Mouse (Mus musculus): ENCODE results near the gene Chfr. TPM values are rescaled to one million over a fixed set of nuclear protein-coding genes. Genes with fewer than 3 reads are reported as not detected.
"Not testable (repeated sequence)": the region's sequence is repeated elsewhere in the genome, so short reads cannot be mapped to it uniquely, and the experiment has no call there.

Chfr gene
- total RNA-seq, 2 experiments from 2014 or later: 29.7 to 31.9 TPM

DNA sequence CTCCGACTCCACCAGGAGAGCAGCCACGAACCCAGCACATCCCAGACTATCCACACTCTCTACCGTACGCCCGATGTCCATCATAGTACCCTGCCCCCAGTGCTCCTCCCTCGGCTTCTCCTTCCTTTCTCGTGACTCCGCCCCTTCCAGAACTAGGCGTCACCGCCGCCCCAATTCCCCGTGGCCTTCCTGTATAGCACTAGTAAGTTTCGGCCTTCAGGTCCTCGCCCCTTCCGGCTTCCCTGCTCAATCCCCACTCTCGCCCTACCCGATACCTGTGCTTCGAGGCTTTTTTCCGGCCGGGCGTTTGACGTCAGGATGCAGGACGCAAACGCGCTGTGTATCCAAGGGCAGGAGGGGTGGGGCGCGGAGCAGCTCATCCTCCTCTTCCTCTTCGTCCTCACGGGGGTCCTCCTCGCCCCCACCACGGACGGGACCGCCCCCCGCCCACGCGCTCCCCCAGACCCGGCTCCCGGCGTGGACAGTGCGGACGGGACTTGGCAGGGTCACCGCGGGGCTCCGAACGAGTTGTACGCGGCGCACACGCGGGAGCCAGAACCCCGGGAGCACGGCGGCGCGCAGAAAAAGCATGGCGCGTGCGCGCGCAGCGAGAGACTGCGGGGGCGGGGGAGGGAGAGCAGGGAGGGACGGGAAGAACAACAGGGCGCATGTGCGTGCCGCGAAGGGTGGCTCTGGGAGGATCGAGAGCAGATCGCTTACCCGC, 27.9 kb upstream of the Chfr start, which contains the start of gene Gtpbp6:
Gene Gtpbp6, minus strand, starts transcription at position 617 of the 724 bp plus-strand sequence.
- peak; percentile 97 to 99 for DNase-seq

DNA sequence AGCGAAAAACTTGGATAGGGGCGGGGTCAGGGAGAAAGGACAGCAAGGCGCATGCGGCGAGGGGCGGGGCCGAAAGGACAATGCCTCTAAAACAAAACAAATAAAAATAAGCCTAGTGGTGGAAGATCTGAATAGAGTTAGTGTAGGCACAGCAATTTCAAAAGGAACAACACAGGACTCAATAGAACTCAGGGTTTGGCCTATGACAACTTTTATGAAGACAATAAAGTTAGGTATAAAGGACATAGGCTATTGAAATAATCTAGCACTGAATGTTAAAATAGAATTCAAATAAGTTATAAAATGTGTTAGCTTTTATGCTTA, 27.4 kb upstream of the Chfr start:
- DNase-seq: no peak

DNA sequence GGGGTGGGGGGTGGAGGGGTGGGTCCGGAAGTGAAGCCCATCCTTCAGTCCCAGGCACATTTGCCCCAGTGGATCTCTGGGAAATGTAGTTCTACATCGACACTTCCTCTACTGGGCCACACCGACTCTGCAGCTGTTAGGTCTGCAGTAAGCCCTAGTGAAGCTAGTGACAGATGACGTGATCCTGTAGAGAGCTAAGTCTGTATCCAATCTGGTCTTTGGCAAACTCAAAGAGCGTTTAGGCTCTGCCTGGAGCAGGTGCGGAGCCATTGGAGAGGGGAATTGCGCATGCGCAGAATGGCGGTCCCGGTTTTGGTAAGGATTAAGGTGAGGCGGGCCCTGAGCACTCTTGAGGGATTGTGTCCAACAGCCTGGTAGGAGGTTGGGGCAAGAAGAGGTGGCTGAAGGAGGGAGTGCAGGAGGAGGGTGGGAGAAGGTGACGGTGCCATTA, 25.6 kb upstream of the Chfr start, which contains the start of gene Zfp605:
Gene Zfp605, plus strand, starts transcription at position 102 of the 451 bp plus-strand sequence.
- peak; percentile 91 to 94 for DNase-seq

DNA sequence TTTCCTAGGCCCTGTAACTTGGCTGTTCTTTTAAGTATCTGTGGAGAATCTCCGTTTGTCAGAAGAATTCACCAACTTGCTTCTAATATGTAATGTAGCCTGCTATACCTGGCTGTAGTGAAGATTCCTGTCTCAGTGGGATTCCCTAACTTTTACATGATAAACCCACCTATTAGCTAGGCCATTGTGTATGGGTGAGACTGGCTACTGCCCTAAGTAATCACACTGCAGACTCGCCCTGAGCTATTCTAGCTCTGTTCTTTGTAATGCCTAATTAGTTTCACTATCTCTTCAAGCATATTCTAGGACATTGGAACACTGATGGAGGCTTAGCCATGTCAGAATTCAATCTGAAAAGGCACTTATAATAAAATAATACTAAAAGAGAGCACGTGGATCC, 13.3 kb upstream of the Chfr start:
- DNase-seq: not testable (repeated sequence)

DNA sequence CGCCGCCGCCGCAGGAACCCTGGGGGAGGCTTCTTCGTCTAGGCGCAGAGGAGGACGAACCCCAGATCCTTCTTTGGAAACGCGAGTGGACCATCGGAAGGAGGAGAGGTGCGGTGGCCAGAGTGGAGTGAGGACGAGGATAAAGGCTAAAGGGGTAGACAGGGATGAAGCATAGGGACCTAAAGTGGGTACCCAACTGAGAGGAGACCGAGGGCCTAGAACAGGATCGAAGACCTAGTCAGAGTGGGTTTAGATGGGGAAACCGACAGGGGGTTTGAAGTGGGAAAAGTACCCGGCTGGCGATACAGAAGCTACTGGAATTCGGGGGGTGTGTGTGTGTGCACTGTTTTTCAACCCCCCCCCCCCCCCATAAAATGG, 434 bp downstream of the Chfr start:
- DNase-seq: no peak

DNA sequence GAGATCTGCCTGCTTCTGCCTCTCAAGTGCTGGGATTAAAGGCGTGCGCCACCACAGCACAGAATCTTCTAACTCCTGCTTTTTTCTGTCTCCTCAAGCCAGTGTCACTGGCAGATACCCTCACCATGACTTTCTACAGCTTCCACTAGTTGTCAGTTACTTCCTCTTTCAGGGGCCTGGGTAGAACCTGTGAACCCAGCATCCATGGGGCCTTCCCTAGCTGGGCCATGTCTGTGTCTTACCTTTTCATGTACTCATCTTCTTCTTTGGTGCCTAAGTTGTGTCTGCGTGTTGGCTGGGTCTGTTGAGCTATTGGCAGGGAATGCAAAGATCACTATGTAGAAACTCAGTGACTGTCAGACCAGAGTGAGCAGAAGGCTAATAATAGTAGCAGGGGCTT, 2.2 kb downstream of the Chfr start:
- no peak for DNase-seq

DNA sequence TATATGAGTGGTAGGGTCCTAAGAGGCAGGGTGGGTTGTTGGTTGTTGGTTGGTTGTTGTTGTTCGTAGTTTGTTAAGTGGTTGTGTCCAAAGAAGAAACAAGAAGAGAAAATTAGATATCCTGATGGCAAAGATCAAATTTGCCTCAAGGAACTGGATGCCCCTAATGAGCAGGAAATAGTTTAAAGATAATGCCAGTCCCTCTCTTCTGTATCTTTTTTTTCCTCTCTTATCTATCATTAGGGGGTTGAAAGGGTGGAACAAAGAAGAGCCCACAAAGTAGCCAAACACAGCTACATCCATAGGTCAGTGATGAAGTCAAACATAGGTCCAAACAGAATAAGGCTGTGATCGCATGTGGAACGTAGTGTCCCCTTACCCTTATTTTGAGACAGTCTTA, 3.7 kb downstream of the Chfr start:
- no peak for DNase-seq

DNA sequence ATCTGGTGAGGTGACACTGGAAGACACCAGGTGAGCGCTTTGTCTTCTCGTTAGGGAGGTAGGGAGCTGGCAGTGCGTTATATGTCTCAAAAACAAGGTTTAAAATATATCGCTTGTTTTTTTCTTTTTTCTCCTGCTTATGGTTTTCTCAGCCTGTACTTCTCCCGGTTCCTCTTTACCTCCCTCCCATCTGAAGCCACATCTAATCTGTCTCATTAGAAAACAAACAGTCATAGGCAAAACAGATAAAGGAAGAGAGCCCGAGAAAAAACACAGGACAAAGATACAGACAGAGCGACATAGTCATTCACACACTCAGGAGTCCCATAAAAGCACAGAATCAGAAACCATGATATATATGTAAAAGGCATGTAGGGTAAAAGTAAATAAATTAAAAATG, 4.8 kb downstream of the Chfr start:
- DNase-seq: no peak

DNA sequence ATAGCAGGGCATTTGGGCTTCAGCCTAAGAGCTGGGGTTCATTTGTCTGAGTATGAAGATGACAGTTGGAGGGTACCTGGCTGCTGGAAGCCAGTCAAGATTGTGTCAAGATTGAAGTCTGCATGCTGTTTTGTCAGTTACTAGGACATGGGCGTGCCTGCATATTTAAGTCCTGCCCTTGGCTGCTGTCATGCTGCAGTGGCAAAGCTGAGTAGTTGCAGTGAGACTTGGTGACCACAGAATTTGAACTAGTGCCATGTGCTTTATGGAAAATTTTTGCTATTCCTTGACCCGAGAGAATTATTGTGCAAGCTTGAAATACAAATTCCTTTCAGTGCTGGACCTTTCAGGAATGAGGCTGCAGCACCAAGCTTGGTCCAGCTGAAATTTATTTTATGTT, 6.7 kb downstream of the Chfr start:
- peak; percentile 58 to 61 for DNase-seq

DNA sequence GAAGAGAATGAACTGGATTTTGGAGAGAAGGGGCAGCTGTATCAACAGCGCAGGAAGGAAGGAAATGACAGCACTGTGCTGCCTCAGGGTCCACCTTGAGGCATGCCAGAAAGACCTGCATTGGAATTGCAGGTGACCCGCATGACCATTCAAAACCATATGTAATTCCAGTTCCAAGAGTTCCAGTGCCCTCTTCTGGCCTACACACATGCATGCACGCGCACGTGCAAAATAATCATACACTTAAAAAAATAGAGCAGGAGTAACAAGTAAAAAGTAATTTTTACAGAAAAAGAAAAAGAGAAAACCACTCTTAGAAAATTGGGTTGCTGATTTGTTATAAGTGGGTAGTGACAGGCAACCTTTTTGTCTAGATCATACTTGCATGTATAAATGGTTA, 7.4 kb downstream of the Chfr start:
- peak; percentile 10 to 17 for DNase-seq

DNA sequence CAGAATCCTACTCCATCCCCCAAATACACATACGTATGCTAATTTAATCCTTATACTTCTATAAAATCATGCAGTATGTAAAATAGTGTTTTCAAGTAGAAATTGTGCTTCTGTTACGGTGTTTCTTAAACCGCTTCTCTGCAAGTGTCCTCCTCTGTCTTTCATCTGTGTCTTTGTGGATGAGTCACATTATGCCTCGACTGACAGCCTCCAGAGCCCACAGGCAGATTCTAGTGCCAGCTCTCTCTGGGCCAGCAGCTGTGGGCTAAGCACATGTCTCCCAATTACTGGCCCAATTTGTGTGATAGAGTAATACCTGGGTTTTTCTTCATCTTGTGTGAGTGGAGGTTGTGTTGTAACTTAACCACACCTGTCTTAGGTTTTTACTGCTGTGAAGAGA, 33.7 kb downstream of the Chfr start:
- no peak for DNase-seq

DNA sequence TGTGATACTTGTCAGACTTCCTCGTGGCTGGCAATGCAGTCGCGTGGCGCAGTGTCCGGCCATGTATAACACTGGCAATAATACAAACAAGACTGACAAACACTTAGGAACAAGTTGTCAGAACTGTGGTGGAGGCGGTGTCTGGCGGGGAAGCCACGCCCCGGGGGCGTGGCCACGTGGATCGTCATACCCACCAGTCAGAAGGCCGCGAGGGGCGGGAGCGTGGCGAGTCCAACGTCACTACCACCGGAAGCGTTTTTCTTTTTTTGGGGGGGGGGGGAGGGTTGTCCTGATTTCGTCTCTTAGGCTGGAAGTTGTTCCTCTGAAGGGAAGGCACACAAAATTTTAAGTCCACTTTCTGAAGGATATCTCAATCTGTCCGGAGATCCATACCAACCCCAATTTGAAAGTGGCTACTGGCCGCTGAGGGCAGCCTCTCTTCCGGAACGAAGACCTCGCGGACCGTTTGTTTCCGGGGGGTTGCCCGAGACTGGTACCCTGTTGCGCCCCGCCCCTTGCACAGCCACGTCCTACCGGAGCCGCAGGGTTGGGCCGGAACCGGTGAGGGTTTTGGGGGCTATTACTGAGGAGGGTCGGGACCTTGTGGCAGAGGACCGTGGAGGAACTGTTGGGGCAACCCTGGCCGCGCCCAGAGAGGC, 40.8 kb downstream of the Chfr start, which contains the start of gene Golga3:
Gene Golga3, plus strand, starts transcription at position 340 of the 659 bp plus-strand sequence.
- DNase-seq: peak; percentile 93 to 96

DNA sequence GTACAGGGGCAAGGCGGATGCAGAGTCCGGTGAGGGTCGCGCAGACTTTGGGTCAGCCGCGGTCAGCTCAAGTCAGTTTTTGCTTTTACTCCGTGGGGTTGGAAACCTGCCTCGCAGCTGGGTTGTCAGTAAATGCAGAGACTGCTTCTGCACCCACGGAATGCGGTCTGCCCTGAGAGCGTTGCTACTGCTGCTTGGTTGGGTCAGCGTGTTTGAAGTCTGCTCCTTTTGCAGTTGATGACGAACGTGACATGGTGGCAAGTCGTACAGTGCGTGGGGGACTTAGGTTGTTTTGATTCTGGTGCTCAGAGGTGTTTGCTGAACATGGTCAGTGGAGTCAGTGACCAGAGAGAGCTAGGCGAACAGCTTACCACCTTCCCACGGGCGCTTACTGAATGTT, 41.4 kb downstream of the Chfr start:
- DNase-seq: no peak

DNA sequence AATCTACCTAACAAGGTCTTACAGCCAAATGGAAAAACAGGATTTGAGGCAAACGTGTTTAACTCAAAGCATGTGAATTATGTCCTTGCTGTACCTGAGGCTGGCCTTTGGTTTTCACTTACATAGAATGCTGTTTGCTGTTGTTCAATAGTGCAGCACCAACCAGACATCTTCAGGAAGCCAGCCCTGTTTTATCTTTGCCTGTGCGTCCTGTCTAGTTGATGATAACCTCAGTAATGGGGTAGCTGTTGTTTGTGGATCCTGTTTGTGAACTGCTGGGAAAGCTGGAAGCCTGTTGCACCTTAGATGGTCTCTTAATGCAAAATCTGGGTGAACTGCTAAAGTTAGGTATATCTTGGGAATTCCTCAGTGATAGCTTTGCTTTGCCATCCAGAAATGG, 43.0 kb downstream of the Chfr start:
- no peak for DNase-seq

DNA sequence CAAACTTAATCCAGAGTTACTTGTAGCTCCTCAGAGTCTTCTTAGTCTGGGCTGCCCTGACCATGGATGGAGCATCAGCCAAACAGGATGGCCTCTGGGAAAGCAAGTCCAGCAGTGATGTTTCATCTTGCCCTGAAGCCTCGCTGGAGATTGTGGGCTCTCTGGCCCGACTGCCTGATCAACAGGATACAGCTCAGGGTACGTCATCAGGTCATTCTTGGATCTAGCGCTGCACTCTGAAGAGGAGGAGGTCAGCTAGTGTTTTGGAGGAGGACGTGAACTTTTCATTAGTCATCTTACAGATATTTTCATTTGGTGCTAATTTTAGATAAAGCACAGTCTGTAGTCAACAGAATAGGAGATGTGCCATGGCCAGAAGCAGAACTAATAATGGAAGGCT, 46.1 kb downstream of the Chfr start:
- DNase-seq: peak; percentile 49 to 57

DNA sequence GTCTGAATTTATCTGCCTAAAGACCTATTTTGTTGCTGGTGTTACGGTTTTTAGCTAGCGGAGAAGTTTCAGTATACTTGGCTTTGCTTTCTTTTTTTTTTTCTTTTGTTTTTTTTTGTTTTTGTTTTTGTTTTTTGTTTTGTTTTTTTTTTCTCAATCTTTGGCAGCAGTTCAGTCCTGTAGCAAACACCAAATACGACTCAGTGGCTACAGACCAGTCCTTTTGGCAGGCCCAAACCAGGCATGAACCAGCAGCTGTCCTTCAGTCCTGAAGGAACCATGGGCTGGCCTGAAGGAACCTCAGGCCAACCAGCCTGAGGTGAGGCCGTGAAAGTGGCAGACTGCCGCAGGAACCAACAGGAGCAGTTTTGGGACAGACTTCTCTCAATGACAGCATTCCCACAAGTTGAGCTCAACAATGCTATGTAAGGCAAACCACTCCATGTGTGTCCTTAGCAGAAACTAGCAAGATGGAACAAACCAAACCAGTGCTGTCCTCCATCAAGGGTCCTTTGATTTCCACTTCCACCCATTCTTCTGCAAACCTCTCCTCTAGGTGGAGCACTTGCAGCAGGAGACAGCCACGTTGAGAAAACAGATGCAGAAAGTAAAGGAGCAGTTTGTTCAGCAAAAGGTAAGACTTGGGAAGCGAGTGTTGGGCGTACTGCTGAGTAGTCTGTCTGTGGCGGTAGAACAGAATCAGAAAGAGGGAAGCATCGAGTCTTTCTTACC, 67.7 kb downstream of the Chfr start:
- DNase-seq: peak in 1 of 2 experiments; percentile 12

DNA sequence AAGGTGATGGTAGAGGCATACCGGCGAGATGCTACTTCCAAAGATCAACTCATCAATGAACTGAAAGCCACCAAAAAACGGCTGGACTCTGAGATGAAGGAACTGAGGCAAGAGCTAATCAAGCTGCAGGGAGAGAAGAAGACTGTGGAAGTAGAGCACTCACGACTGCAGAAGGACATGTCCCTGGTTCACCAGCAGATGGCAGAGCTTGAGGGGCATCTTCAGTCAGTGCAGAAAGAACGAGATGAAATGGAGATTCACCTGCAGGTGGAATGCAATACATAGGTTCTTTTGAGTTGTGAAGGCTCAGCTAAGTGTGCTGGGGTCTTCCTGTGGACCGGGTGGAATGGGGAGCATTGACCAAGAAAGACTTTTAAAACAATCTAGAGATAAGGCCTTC, 69.1 kb downstream of the Chfr start:
- no peak for DNase-seq

DNA sequence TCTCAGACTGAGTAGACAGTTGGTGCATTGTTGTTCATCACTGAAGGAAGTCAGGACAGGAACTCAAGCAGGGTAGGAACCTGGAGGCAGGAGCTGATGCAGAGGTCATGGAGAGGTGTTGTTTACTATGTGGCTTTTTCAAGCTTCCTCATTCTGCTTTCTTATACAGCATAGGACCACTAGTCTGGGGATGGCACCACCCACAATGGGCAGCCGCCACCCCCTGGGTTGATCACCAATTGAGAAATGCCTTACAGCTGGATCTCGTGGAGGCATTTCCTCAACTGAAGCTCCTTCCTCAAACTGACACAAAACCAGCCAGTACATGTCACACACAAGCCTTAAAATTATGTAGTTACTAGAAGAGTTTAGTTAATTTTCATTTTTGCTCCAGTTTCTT, 75.7 kb downstream of the Chfr start:
- no peak for DNase-seq

DNA sequence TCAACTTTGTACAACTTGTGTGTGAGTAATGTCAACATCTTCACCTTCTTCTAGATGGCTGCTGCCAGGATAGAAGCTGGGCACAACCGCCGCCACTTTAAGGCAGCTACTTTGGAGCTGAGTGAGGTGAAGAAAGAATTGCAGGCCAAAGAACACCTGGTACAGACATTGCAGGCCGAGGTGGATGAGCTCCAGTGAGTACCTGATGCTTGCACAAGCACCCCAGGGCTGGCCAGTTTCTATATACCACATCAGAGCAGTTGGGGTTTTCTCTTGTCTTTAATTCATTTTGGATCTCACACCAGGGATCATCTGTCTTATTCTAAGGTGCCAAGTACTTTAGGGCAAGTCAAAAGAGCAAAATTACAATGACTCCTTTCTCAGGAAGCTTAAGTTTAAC, 81.1 kb downstream of the Chfr start:
- DNase-seq: no peak

DNA sequence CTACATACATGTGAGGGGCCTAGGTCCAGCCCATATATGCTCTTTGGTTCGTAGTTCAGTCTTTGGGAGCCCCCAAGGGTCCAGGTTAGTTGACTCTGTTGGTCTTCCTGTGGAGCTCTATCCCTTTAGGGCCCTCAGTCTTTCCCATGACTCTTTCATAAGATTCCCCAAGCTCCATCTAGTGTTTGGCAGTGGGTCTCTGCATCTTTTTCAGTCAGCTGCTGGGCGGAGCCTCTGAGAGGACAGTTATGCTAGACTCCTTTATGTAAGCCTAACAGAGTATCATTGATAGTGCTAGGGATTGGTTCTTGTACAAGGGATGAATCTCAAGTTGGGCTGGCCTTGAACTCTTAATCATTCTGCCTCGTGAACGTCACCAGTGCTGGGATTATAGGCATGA, 84.7 kb downstream of the Chfr start:
- no peak for DNase-seq
